Mouse (Mus musculus) kidney, adult 9 months (tissue): ENCODE data around the gene Cd1d1.
"Not testable (repeated sequence)": the region's sequence is repeated elsewhere in the genome, so short reads cannot be mapped to it uniquely, and the experiment has no call there.

Experiments
- DNase-seq: peaks from one replicate; pipeline ENCODE4 v3.0.0; 2022

Cd1d1 gene

GRCm38 (mm10) chr3:86999415-86999740 is at the start of gene Cd1d1:
TSS of gene Cd1d1 (minus strand) at chr3:86999441.
- no peak for DNase-seq

GRCm38 (mm10) chr3:87047801-87048200 is 48.6 kb upstream of the Cd1d1 start:
- DNase-seq: no peak

- no peak for DNase-seq
These were observed 42.5 kb upstream of the Cd1d1 start for GRCm38 (mm10) chr3:87041733-87042132.

GRCm38 (mm10) chr3:87038500-87038899 is 39.3 kb upstream of the Cd1d1 start:
- DNase-seq: no peak

GRCm38 (mm10) chr3:87034061-87034460 is 34.8 kb upstream of the Cd1d1 start:
- no peak for DNase-seq

GRCm38 (mm10) chr3:87033357-87033756 is 34.1 kb upstream of the Cd1d1 start:
- peak; percentile 72 for DNase-seq

GRCm38 (mm10) chr3:87030855-87031254 is 31.6 kb upstream of the Cd1d1 start:
- peak; percentile 61 for DNase-seq

- DNase-seq: no peak
These were observed 18.5 kb upstream of the Cd1d1 start for GRCm38 (mm10) chr3:87017707-87018106.

GRCm38 (mm10) chr3:87017001-87017400 is 17.8 kb upstream of the Cd1d1 start:
- DNase-seq: no peak

GRCm38 (mm10) chr3:87015931-87016330 is 16.7 kb upstream of the Cd1d1 start:
- no peak for DNase-seq

GRCm38 (mm10) chr3:87012406-87012805 is 13.2 kb upstream of the Cd1d1 start:
- DNase-seq: not testable (repeated sequence)

- DNase-seq: not testable (repeated sequence)
These were observed 9.0 kb upstream of the Cd1d1 start for GRCm38 (mm10) chr3:87008281-87008680.

GRCm38 (mm10) chr3:87000676-87001075 is 1.4 kb upstream of the Cd1d1 start:
- peak; percentile 16 for DNase-seq

GRCm38 (mm10) chr3:87000051-87000450 is 810 bp upstream of the Cd1d1 start:
- no peak for DNase-seq

GRCm38 (mm10) chr3:86998433-86999414 is 517 bp downstream of the Cd1d1 start:
- DNase-seq: peak; percentile 69

- no peak for DNase-seq
These were observed 3.1 kb downstream of the Cd1d1 start for GRCm38 (mm10) chr3:86996111-86996510.

- DNase-seq: no peak
These were observed 3.9 kb downstream of the Cd1d1 start for GRCm38 (mm10) chr3:86995381-86995780.

GRCm38 (mm10) chr3:86986969-86987368 is 12.3 kb downstream of the Cd1d1 start:
- not testable (repeated sequence) for DNase-seq

- DNase-seq: no peak
These were observed 12.8 kb downstream of the Cd1d1 start for GRCm38 (mm10) chr3:86986490-86986889.

GRCm38 (mm10) chr3:86983382-86983781 is 15.9 kb downstream of the Cd1d1 start:
- no peak for DNase-seq

GRCm38 (mm10) chr3:86976546-86976945 is 22.7 kb downstream of the Cd1d1 start:
- DNase-seq: peak; percentile 82

GRCm38 (mm10) chr3:86975150-86975549 is 24.1 kb downstream of the Cd1d1 start:
- DNase-seq: no peak

GRCm38 (mm10) chr3:86962665-86963435 is 36.4 kb downstream of the Cd1d1 start:
- DNase-seq: no peak

GRCm38 (mm10) chr3:86961395-86961669 is 37.9 kb downstream of the Cd1d1 start:
- DNase-seq: no peak
